Mouse (Mus musculus): Measurements from ENCODE around the gene Igflr1. TPM values are rescaled to one million over a fixed set of nuclear protein-coding genes. Genes with fewer than 3 reads are reported as not detected.

Gene Igflr1
- polyA plus RNA-seq, 1 experiment, result 2.1 TPM

- TF ChIP-seq CTCF (IDR thresholded peaks at IDR 0.05; ENCODE audit: low read depth, low read length), result no peak
- no peak for TF ChIP-seq POLR2A (IDR thresholded peaks at IDR 0.05; ENCODE audit: borderline replicate concordance, low read depth, low read length)
- no peak overlapping the region for H3K4me3 ChIP-seq (ENCODE audit: insufficient read depth, low read length)
- no peak overlapping the region for H3K27ac ChIP-seq (ENCODE audit: insufficient read depth, low read depth, low read length)
- H3K4me1 ChIP-seq (ENCODE audit: control insufficient read depth, insufficient read depth, low read length), result peaks cover 12% of the 10 kb centered on the region
Measured at GRCm38 (mm10) chr7:30585170-30585569, 19.9 kb downstream of the Igflr1 start.

- TF ChIP-seq CTCF (IDR thresholded peaks at IDR 0.05; ENCODE audit: low read depth, low read length) (no peak), POLR2A (IDR thresholded peaks at IDR 0.05; ENCODE audit: borderline replicate concordance, low read depth, low read length) (no peak)
- H3K4me3 ChIP-seq (ENCODE audit: insufficient read depth, low read length), result no peak overlapping the region
- no peak overlapping the region for H3K27ac ChIP-seq (ENCODE audit: insufficient read depth, low read depth, low read length)
- H3K4me1 ChIP-seq (ENCODE audit: control insufficient read depth, insufficient read depth, low read length), result peaks cover 14% of the 10 kb centered on the region
Measured at GRCm38 (mm10) chr7:30586455-30587020, 21.3 kb downstream of the Igflr1 start.

- peak overlapping the region; percentile 87 for H3K4me3 ChIP-seq (ENCODE audit: insufficient read depth, low read length)
- TF ChIP-seq CTCF (IDR thresholded peaks at IDR 0.05; ENCODE audit: low read depth, low read length) (no peak), POLR2A (IDR thresholded peaks at IDR 0.05; ENCODE audit: borderline replicate concordance, low read depth, low read length) (no peak)
- peak overlapping the region; percentile 70 for H3K27ac ChIP-seq (ENCODE audit: insufficient read depth, low read depth, low read length)
- peaks cover 27% of the 10 kb centered on the region for H3K4me1 ChIP-seq (ENCODE audit: control insufficient read depth, insufficient read depth, low read length)
Measured at GRCm38 (mm10) chr7:30587842-30588667, 22.8 kb downstream of the Igflr1 start.

DNA sequence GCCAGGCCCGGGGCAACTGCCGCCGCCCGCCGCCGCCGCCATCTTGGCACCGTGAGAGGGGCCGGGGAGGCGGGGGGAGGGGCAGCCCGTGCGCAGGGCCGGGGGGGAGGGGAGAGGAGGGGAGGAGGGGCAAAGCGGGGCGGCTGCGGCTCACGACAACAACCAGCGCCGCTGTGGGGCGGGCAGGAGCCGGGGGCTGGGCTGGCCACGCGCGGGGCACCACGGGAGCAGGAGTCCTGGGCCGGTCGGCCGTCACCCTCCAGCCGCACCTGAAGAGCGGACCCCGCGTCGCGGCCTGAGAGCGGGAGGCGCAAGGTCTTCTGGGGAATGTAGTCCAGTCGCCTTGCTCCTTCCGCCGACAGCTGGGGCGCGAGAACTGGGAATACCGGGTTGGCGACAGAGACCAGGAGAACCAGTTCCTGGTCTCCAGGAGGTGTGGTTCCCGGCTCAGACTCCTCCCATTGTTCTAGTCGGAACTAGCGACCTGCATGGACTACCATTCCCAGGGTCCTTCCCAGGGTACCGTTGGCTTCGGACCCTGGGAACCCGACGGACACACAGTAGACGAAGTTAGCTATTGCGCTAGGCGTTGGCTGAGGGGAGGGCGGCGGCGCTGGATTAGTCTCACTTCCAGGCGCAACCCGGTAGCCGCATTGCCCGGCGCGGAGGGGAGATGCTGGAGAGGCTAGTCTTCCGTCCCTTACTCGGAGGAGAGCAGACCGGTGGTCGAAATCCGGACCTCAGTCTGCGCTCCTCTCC, 23.6 kb downstream of the Igflr1 start, which contains the start of gene Kmt2b:
Kmt2b (minus strand) TSS at position 51 of the 759 bp plus-strand sequence.
- H3K4me1 ChIP-seq (ENCODE audit: control insufficient read depth, insufficient read depth, low read length), result peaks cover 35% of the 10 kb centered on the region

DNA sequence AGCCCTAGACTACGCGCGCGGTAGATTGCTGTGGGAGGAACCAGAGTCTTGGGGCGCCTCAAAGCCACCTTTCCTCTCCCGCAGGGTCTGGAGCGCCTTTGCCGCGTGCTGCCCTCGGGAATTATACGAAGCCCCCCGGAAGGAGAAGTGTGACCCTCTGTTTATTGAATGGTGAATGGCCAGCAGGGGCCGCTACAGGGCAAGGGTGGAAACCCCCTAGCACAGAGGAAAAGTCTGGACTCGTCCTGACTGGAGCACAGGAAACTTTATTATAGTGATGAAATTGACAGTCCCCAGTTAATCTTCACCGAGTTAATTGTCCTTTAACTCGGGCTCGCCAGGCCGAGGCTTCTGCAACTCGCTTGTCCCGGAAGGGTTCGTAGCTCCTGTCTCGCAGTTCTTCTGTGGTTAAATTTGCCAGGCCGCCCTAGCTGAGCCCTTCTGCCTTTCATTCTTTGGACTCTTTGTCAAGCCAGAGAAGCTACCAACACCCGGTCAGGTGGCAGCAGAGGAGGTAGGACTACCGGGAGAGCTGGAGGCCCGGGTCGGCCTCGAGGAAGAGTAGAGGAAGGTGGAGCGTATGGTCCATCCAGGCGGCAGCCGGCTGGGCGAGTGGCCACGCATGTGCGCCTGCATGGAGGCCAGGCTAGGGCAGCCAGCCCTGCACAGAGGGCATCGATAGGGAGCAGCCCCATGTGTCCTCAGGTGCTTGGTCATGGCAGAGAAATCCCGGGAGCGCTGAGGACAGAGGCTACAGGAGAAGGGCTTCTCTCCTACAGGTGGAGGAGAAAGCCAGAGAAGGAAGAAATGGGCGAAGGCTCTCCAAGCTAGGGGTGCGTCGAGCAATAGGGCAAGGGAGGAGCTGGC, 24.4 kb downstream of the Igflr1 start:
- peaks cover 43% of the 10 kb centered on the region for H3K4me1 ChIP-seq (ENCODE audit: control insufficient read depth, insufficient read depth, low read length)
- peak overlapping the region; percentile 61 for H3K27ac ChIP-seq (ENCODE audit: insufficient read depth, low read depth, low read length)
- peak overlapping the region; percentile 88 for H3K4me3 ChIP-seq (ENCODE audit: insufficient read depth, low read length)
- TF ChIP-seq POLR2A (IDR thresholded peaks at IDR 0.05; ENCODE audit: borderline replicate concordance, low read depth, low read length), result no peak
- peak; percentile 93 for TF ChIP-seq CTCF (IDR thresholded peaks at IDR 0.05; ENCODE audit: low read depth, low read length)

More for the DNA sequence above, 23.6 kb downstream of the Igflr1 start, which contains the start of gene Kmt2b:
- no peak for TF ChIP-seq CTCF (IDR thresholded peaks at IDR 0.05; ENCODE audit: low read depth, low read length)
- TF ChIP-seq POLR2A (IDR thresholded peaks at IDR 0.05; ENCODE audit: borderline replicate concordance, low read depth, low read length), result 0 out of 2 replicates have a peak, but pooled peaks have one; percentile 19
- peak within 1 kb of the TSS; percentile 88 for H3K4me3 ChIP-seq (ENCODE audit: insufficient read depth, low read length)
- peak within 1 kb of the TSS; percentile 70 for H3K27ac ChIP-seq (ENCODE audit: insufficient read depth, low read depth, low read length)

GRCm38 (mm10) chr7:30590927-30591604, 25.8 kb downstream of the Igflr1 start:
- peaks cover 47% of the 10 kb centered on the region for H3K4me1 ChIP-seq (ENCODE audit: control insufficient read depth, insufficient read depth, low read length)
- no peak overlapping the region for H3K27ac ChIP-seq (ENCODE audit: insufficient read depth, low read depth, low read length)
- H3K4me3 ChIP-seq (ENCODE audit: insufficient read depth, low read length), result no peak overlapping the region
- TF ChIP-seq CTCF (IDR thresholded peaks at IDR 0.05; ENCODE audit: low read depth, low read length) (no peak), POLR2A (IDR thresholded peaks at IDR 0.05; ENCODE audit: borderline replicate concordance, low read depth, low read length) (no peak)

DNA sequence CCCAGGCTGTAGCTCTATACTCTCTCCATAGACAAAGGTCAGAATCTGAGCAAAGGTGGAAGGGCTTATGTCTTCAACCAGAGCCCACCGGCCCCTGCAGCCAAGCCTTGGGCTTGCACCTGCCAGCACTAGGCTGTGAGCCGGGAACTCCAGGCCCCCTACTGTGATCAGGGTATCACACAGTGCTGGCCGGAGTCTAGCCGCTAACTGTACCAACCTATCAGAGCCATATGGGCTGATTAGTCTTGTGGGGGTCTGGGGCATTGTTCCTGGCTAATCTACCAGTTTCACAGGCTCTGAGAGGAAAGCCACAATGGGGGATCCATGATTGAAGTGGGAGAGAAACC, 26.4 kb downstream of the Igflr1 start:
- no peak overlapping the region for H3K27ac ChIP-seq (ENCODE audit: insufficient read depth, low read depth, low read length)
- H3K4me3 ChIP-seq (ENCODE audit: insufficient read depth, low read length), result no peak overlapping the region
- no peak for TF ChIP-seq CTCF (IDR thresholded peaks at IDR 0.05; ENCODE audit: low read depth, low read length)
- no peak for TF ChIP-seq POLR2A (IDR thresholded peaks at IDR 0.05; ENCODE audit: borderline replicate concordance, low read depth, low read length)
- H3K4me1 ChIP-seq (ENCODE audit: control insufficient read depth, insufficient read depth, low read length), result peaks cover 47% of the 10 kb centered on the region

GRCm38 (mm10) chr7:30592772-30593423, 27.7 kb downstream of the Igflr1 start:
- H3K27ac ChIP-seq (ENCODE audit: insufficient read depth, low read depth, low read length), result peak overlapping the region; percentile 30
- TF ChIP-seq CTCF (IDR thresholded peaks at IDR 0.05; ENCODE audit: low read depth, low read length) (no peak), POLR2A (IDR thresholded peaks at IDR 0.05; ENCODE audit: borderline replicate concordance, low read depth, low read length) (no peak)
- peaks cover 39% of the 10 kb centered on the region for H3K4me1 ChIP-seq (ENCODE audit: control insufficient read depth, insufficient read depth, low read length)
- no peak overlapping the region for H3K4me3 ChIP-seq (ENCODE audit: insufficient read depth, low read length)

Measured in bone marrow macrophage, adult 2 months (primary cell).